Mouse (Mus musculus) inflammation-experienced regulatory T-cells, adult 6 months (primary cell): ENCODE data around the gene Slc5a8. TPM values are rescaled to one million over a fixed set of nuclear protein-coding genes. Genes with fewer than 3 reads are reported as not detected.

ENCODE experiments used
- polyA plus RNA-seq, 3 experiments: library from polyadenylated mRNA; unstranded; fragments of 100-300 nt; shearing (Covaris generic); gene quantifications; one replicate each; pipeline ENCODE4 v1.2.1; 2017

The Slc5a8 gene
- polyA plus RNA-seq, 3 experiments from 2014 or later, result not detected

Other genes with a start within 250 kb of the Slc5a8 start
- gene Spic, start 201.0 kb upstream of the Slc5a8 start, polyA plus RNA-seq, result 1 to 10 TPM in 1 of 3 experiments, under 1 TPM in 1, not detected in 1; 0.59 to 2.7 TPM
- 10 to 100 TPM; 51.6 to 80.7 (median 51.8) TPM for gene Arl1, start 155.1 kb upstream of the Slc5a8 start, polyA plus RNA-seq
- gene Utp20, start 59.2 kb upstream of the Slc5a8 start, polyA plus RNA-seq, result 10 to 100 TPM in 2 of 3 experiments, 1 to 10 TPM in 1; 9.5 to 22.8 (median 19.2) TPM